Mouse (Mus musculus) G1E (cell line): ENCODE measurements around the gene Gm10024.

Experiments
- CTCF ChIP-seq: IDR thresholded peaks from 2 replicates; pipeline ENCODE4 v1.5.1; 2012; ENCODE audit warnings: low read depth, low read length, inconsistent platforms, mixed read lengths
- GATA1 ChIP-seq: IDR thresholded peaks from 2 replicates; pipeline ENCODE4 v1.6.1; 2012; ENCODE audit warnings: borderline replicate concordance, low read length, inconsistent platforms, mixed read lengths
- GATA2 ChIP-seq: IDR thresholded peaks from 2 replicates; pipeline ENCODE4 v1.6.1; 2012; ENCODE audit warnings: low read depth, low read length, inconsistent platforms, borderline replicate concordance
- POLR2AphosphoS5 ChIP-seq: IDR thresholded peaks from 2 replicates; pipeline ENCODE4 v1.6.1; 2012; ENCODE audit warnings: low read depth, low read length, inconsistent platforms; ENCODE audit not compliant: insufficient replicate concordance

DNA sequence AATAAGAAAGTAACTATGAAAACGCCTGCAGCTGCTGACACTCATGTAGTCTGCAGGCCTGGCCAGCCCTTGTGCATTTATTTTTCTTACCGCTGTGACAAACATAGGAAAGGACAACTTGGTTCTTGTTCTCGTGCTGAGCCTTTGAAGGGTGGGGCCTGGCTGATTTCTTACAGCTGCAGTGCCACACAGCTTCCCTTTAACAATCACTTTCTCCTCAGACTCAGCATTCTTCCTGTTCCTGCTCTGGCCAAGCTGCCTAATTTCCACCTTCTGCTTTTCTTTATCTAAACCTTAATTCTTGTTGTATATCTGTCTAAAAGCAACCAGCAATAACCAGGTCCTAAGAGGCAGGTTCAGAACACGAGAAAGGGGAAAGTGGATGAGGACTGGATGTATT is 2.5 kb downstream of the Gm10024 start:
- no peak for TF ChIP-seq POLR2AphosphoS5
- no peak for TF ChIP-seq CTCF
- no peak for TF ChIP-seq GATA1
- no peak for TF ChIP-seq GATA2
